Mouse (Mus musculus): Measurements from ENCODE around the gene 4933417A18Rik. TPM values are rescaled to one million over a fixed set of nuclear protein-coding genes. Genes with fewer than 3 reads are reported as not detected.
"Not testable (repeated sequence)": the region's sequence is repeated elsewhere in the genome, so short reads cannot be mapped to it uniquely, and the experiment has no call there.

4933417A18Rik gene
- polyA plus RNA-seq (2011; ENCODE audit: insufficient read depth, insufficient read length, low read depth, missing spikeins), result not detected in 2 replicates

DNA sequence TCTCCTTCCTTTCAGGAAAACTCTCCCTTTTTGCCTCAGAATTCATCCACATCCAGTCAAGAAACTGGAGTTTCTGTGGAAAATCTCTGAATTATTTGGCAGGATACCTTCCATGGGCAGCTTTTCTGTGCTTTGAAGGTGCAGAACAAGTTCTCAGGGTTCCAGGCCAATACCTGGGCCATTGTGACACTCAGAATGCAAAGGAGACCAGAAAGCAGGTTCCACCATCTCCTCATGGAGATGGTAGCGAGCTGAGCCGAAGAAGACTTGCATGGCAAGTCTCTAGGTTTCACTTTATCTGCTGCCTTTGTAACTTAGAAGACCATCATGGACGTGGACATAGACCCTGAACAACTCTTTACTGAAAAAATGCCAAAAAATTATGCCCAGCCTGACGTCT lies at the start of gene 4933417A18Rik, which contains the start of gene Fam217a:
4933417A18Rik (plus strand) TSS at position 200 of the 400 bp plus-strand sequence.
Fam217a (minus strand) TSS at position 101 of the 400 bp plus-strand sequence.
- Histone ChIP-seq H3K27ac (ENCODE audit: insufficient read depth, low read length) (no peak within 1 kb of the TSS), H3K27me3 (ENCODE audit: control insufficient read depth, insufficient read depth, low read length, poor library complexity, severe bottlenecking) (no peaks in the 10 kb centered on the region), H3K9me3 (replicated peaks; ENCODE audit: control insufficient read depth, insufficient read depth, low read length, poor library complexity, severe bottlenecking) (no peaks in the 10 kb centered on the region), H3K4me1 (ENCODE audit: control insufficient read depth, insufficient read depth, low read length) (peaks cover 1% of the 10 kb centered on the region), H3K4me3 (ENCODE audit: low read depth, low read length) (no peak within 1 kb of the TSS), H3K9ac (ENCODE audit: low read depth, poor library complexity, severe bottlenecking) (no peak within 1 kb of the TSS), H3K36me3 (ENCODE audit: control insufficient read depth, insufficient read depth, low read length, poor library complexity, severe bottlenecking) (no peaks in the 10 kb centered on the region)
- TF ChIP-seq POLR2A (IDR thresholded peaks at IDR 0.05; ENCODE audit: insufficient read depth, low read length), result no peak
- no peak for TF ChIP-seq CTCF (IDR thresholded peaks at IDR 0.05; ENCODE audit: low read depth, low read length)
- TF ChIP-seq EP300 (IDR thresholded peaks at IDR 0.05; ENCODE audit: insufficient read depth, low read depth, low read length), result no peak

DNA sequence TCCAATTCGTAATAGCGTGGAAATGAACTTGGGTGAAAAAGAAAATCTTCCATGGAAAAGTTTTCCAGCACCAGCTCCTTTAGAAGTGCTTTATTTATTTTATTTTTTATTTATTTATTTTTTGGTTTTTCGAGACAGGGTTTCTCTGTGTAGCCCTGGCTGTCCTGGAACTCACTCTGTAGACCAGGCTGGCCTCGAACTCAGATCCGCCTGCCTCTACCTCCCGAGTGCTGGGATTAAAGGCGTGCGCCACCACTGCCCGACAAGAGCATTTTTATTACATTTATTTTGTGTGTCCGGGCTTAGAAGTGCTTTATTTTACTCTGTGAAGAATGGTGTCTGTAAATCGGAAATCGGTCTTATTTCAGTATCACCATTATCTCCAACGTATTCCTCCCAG lies 49.5 kb upstream of the 4933417A18Rik start:
- H3K27me3 ChIP-seq (ENCODE audit: control insufficient read depth, insufficient read depth, low read length, poor library complexity, severe bottlenecking); H3K27ac ChIP-seq (ENCODE audit: insufficient read depth, low read length); H3K36me3 ChIP-seq (ENCODE audit: control insufficient read depth, insufficient read depth, low read length, poor library complexity, severe bottlenecking); H3K4me1 ChIP-seq (ENCODE audit: control insufficient read depth, insufficient read depth, low read length); H3K9me3 ChIP-seq (replicated peaks; ENCODE audit: control insufficient read depth, insufficient read depth, low read length, poor library complexity, severe bottlenecking): not testable (repeated sequence)
- Histone ChIP-seq H3K9ac (ENCODE audit: low read depth, poor library complexity, severe bottlenecking) (peak overlapping the region; percentile 98), H3K4me3 (ENCODE audit: low read depth, low read length) (peak overlapping the region; percentile 67)

GRCm38 (mm10) chr13:34875166-34875710 lies 49.0 kb upstream of the 4933417A18Rik start, which contains the start of gene Prpf4b:
Gene Prpf4b, plus strand, starts transcription at chr13:34875302.
- H3K4me3 ChIP-seq (ENCODE audit: low read depth, low read length), result peak within 1 kb of the TSS; percentile 96
- peak within 1 kb of the TSS; percentile 98 for H3K9ac ChIP-seq (ENCODE audit: low read depth, poor library complexity, severe bottlenecking)
- TF ChIP-seq CTCF (IDR thresholded peaks at IDR 0.05; ENCODE audit: low read depth, low read length), result no peak
- no peak for TF ChIP-seq EP300 (IDR thresholded peaks at IDR 0.05; ENCODE audit: insufficient read depth, low read depth, low read length)
- no peak for TF ChIP-seq POLR2A (IDR thresholded peaks at IDR 0.05; ENCODE audit: insufficient read depth, low read length)
- no peaks in the 10 kb centered on the region for H3K9me3 ChIP-seq (replicated peaks; ENCODE audit: control insufficient read depth, insufficient read depth, low read length, poor library complexity, severe bottlenecking)
- H3K4me1 ChIP-seq (ENCODE audit: control insufficient read depth, insufficient read depth, low read length), result peaks cover 2% of the 10 kb centered on the region
- no peaks in the 10 kb centered on the region for H3K36me3 ChIP-seq (ENCODE audit: control insufficient read depth, insufficient read depth, low read length, poor library complexity, severe bottlenecking)
- no peaks in the 10 kb centered on the region for H3K27me3 ChIP-seq (ENCODE audit: control insufficient read depth, insufficient read depth, low read length, poor library complexity, severe bottlenecking)
- peak within 1 kb of the TSS; percentile 33 for H3K27ac ChIP-seq (ENCODE audit: insufficient read depth, low read length)

DNA sequence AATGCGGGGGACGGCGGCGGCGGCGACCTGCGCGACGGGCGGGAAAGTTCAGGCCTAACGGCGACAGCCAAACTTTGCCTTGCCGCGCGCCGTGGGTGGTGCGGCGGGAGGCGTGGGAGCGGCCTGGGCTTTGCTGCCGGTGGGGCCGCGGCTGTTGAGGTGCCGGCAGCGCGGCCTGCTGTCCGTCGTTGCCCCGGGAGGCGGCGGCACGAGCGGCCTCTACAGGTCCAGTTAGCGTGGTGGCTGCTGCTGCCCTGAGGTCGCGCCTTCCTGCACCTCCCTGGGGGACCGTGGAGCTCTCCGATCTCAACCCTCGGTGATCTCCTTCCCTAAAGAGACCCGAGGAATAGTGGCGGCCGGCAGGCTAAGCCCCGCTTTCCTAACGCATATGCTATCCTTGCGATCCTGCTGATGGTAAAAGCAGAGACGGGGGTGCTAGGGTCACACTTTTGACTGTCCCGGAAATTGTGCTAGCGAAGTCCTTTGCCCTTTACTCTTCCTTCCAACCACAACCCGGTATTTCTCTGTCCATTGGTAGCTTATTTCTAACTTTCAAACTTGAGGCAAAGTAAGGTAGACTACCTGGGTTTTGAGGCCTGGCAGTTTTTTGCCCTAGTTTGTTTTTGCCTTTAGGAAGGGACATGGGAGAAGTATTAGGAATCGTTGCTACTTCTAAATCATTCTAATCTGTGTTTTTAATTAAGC lies 48.3 kb upstream of the 4933417A18Rik start:
- H3K9me3 ChIP-seq (replicated peaks; ENCODE audit: control insufficient read depth, insufficient read depth, low read length, poor library complexity, severe bottlenecking), result no peaks in the 10 kb centered on the region
- TF ChIP-seq CTCF (IDR thresholded peaks at IDR 0.05; ENCODE audit: low read depth, low read length), result peak; percentile 13
- TF ChIP-seq POLR2A (IDR thresholded peaks at IDR 0.05; ENCODE audit: insufficient read depth, low read length), result no peak
- no peak for TF ChIP-seq EP300 (IDR thresholded peaks at IDR 0.05; ENCODE audit: insufficient read depth, low read depth, low read length)

DNA sequence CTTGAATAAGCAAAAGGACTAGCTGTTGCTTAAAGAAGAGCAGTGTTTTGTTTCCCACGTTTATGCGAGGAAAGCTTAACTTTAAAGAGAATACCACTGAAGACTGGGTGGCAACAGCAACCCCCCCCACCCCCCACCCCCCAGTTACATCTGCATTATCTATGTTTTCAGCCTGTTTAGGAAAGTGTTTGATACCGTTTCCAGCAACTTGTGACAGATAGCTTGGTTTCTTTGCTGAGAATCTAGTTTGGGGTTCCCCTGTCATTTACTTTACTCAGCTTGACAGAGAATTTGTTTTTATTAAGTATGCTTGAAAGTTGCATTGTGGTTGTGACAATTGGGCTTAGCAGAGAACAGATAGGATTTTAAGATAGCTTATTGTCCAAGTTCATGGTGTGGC lies 47.7 kb upstream of the 4933417A18Rik start:
- no peaks in the 10 kb centered on the region for H3K27me3 ChIP-seq (ENCODE audit: control insufficient read depth, insufficient read depth, low read length, poor library complexity, severe bottlenecking)
- no peak for TF ChIP-seq EP300 (IDR thresholded peaks at IDR 0.05; ENCODE audit: insufficient read depth, low read depth, low read length)
- TF ChIP-seq POLR2A (IDR thresholded peaks at IDR 0.05; ENCODE audit: insufficient read depth, low read length), result no peak
- no peak for TF ChIP-seq CTCF (IDR thresholded peaks at IDR 0.05; ENCODE audit: low read depth, low read length)
- H3K4me3 ChIP-seq (ENCODE audit: low read depth, low read length), result 0 out of 2 replicates have a peak overlapping the region, but pooled peaks have one; percentile 18
- H3K4me1 ChIP-seq (ENCODE audit: control insufficient read depth, insufficient read depth, low read length), result peaks cover 2% of the 10 kb centered on the region
- no peak overlapping the region for H3K27ac ChIP-seq (ENCODE audit: insufficient read depth, low read length)
- peak overlapping the region; percentile 98 for H3K9ac ChIP-seq (ENCODE audit: low read depth, poor library complexity, severe bottlenecking)
- H3K36me3 ChIP-seq (ENCODE audit: control insufficient read depth, insufficient read depth, low read length, poor library complexity, severe bottlenecking), result no peaks in the 10 kb centered on the region
- no peaks in the 10 kb centered on the region for H3K9me3 ChIP-seq (replicated peaks; ENCODE audit: control insufficient read depth, insufficient read depth, low read length, poor library complexity, severe bottlenecking)

More for the DNA sequence above, 48.3 kb upstream of the 4933417A18Rik start:
- Histone ChIP-seq H3K4me3 (ENCODE audit: low read depth, low read length) (peak overlapping the region; percentile 96), H3K27ac (ENCODE audit: insufficient read depth, low read length) (peak overlapping the region; percentile 22), H3K27me3 (ENCODE audit: control insufficient read depth, insufficient read depth, low read length, poor library complexity, severe bottlenecking) (no peaks in the 10 kb centered on the region), H3K9ac (ENCODE audit: low read depth, poor library complexity, severe bottlenecking) (peak overlapping the region; percentile 98), H3K36me3 (ENCODE audit: control insufficient read depth, insufficient read depth, low read length, poor library complexity, severe bottlenecking) (no peaks in the 10 kb centered on the region), H3K4me1 (ENCODE audit: control insufficient read depth, insufficient read depth, low read length) (peaks cover 2% of the 10 kb centered on the region)

DNA sequence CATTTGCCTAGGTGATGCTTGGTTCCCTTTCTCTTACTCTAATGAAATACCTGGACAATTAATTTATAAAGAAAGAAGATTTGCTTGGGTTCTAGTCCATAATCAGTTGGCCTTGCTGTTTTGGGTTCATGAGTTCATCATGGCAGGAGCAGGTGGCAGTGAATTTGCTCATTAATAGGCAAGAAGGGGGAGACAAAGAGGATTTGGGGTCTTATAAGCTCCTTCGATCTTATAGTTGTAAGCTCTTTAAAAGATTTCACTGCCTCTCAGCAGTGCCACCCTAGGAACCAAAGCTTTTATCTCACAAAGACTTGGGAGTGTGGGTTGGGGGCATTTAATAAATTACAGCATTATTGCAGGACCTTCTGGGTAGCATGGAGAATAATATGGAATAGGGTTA lies 31.3 kb upstream of the 4933417A18Rik start:
- no peak overlapping the region for H3K4me3 ChIP-seq (ENCODE audit: low read depth, low read length)
- no peaks in the 10 kb centered on the region for H3K27me3 ChIP-seq (ENCODE audit: control insufficient read depth, insufficient read depth, low read length, poor library complexity, severe bottlenecking)
- H3K4me1 ChIP-seq (ENCODE audit: control insufficient read depth, insufficient read depth, low read length), result no peaks in the 10 kb centered on the region
- no peak overlapping the region for H3K27ac ChIP-seq (ENCODE audit: insufficient read depth, low read length)
- TF ChIP-seq CTCF (IDR thresholded peaks at IDR 0.05; ENCODE audit: low read depth, low read length) (no peak), POLR2A (IDR thresholded peaks at IDR 0.05; ENCODE audit: insufficient read depth, low read length) (no peak), EP300 (IDR thresholded peaks at IDR 0.05; ENCODE audit: insufficient read depth, low read depth, low read length) (no peak)
- peaks cover 75% of the 10 kb centered on the region for H3K36me3 ChIP-seq (ENCODE audit: control insufficient read depth, insufficient read depth, low read length, poor library complexity, severe bottlenecking)
- H3K9me3 ChIP-seq (replicated peaks; ENCODE audit: control insufficient read depth, insufficient read depth, low read length, poor library complexity, severe bottlenecking), result no peaks in the 10 kb centered on the region
- H3K9ac ChIP-seq (ENCODE audit: low read depth, poor library complexity, severe bottlenecking), result no peak overlapping the region

Measured in ES-Bruce4 (cell line).